Mouse (Mus musculus) bone marrow, adult 2 months (tissue): ENCODE measurements around the gene Ccdc82.

Experiments used
- CTCF ChIP-seq: fragments of 200-500 bp; IDR thresholded peaks from 2 replicates; pipeline ENCODE4 v1.5.1; 2011; ENCODE audit warnings: low read length, control low read depth; ENCODE audit not compliant: control insufficient read depth, insufficient read depth
- POLR2A ChIP-seq: fragments of 200-500 bp; IDR thresholded peaks from 2 replicates; pipeline ENCODE4 v1.6.1; 2011; ENCODE audit warnings: low read depth, mild to moderate bottlenecking, control low read depth, low read length, borderline replicate concordance; ENCODE audit not compliant: control insufficient read depth

- TF ChIP-seq POLR2A (no peak), CTCF (no peak)
Observed at GRCm38 (mm10) chr9:13323074-13323473, 76.3 kb downstream of the Ccdc82 start.
